Mouse (Mus musculus): ENCODE measurements around the gene Spata17. TPM values are rescaled to one million over a fixed set of nuclear protein-coding genes. Genes with fewer than 3 reads are reported as not detected.

Spata17 gene
- polyA plus RNA-seq, 1 experiment from 2014 or later: 1.5 TPM

- Histone ChIP-seq H3K4me1 (peaks cover 6% of the 10 kb centered on the region; the same call in 1 of the 2 replicates), H3K4me3 (no peak overlapping the region), H3K9me3 (no peaks in the 10 kb centered on the region), H3K36me3 (no peaks in the 10 kb centered on the region), H3K27ac (no peak overlapping the region), H3K9ac (no peak overlapping the region), H3K27me3 (no peaks in the 10 kb centered on the region), H3K4me2 (no peak overlapping the region)
- WGBS: 93% methylated on average over 6 of the region's 6 CpGs
- no peak for ATAC-seq (ENCODE audit: borderline replicate concordance, extremely low read depth, low FRiP score, low TSS enrichment)
Observed at GRCm38 (mm10) chr1:187119300-187119699, 96.0 kb downstream of the Spata17 start.

DNA sequence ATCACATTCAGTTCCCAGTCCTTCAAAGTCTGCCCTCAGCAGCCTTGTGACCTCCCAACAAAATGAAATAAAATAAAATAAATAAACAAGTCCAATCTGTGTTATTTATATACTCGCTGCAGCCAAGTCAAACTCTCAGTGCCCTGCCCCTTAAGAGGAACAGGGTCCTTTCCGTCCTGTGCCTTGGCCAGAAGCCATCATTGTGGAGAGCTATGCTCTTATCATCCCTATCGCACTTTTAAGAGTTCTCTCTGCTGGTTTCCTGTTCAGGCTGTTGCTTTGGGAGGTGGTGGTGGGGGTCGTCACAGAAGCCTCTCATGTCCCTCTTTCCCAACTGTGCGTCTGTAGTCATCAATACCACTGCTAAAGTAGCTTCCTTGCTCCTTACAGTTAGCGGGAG lies 97.2 kb downstream of the Spata17 start:
- Histone ChIP-seq H3K9ac (no peak overlapping the region), H3K27me3 (no peaks in the 10 kb centered on the region), H3K27ac (no peak overlapping the region), H3K9me3 (no peaks in the 10 kb centered on the region), H3K4me2 (no peak overlapping the region), H3K4me3 (no peak overlapping the region), H3K4me1 (peaks cover 6% of the 10 kb centered on the region; the same call in 1 of the 2 replicates), H3K36me3 (no peaks in the 10 kb centered on the region)
- 37% methylated on average over 6 of the region's 6 CpGs for WGBS
- no peak for ATAC-seq (ENCODE audit: borderline replicate concordance, extremely low read depth, low FRiP score, low TSS enrichment)

- Histone ChIP-seq H3K4me2 (no peak overlapping the region), H3K27me3 (no peaks in the 10 kb centered on the region), H3K4me1 (peaks cover 6% of the 10 kb centered on the region; the same call in 1 of the 2 replicates), H3K27ac (no peak overlapping the region), H3K36me3 (no peaks in the 10 kb centered on the region), H3K9ac (no peak overlapping the region), H3K9me3 (no peaks in the 10 kb centered on the region), H3K4me3 (no peak overlapping the region)
- WGBS: 60% methylated on average over 9 of the region's 9 CpGs
- no peak for ATAC-seq (ENCODE audit: borderline replicate concordance, extremely low read depth, low FRiP score, low TSS enrichment)
Observed at GRCm38 (mm10) chr1:187113716-187114115, 101.5 kb downstream of the Spata17 start.

DNA sequence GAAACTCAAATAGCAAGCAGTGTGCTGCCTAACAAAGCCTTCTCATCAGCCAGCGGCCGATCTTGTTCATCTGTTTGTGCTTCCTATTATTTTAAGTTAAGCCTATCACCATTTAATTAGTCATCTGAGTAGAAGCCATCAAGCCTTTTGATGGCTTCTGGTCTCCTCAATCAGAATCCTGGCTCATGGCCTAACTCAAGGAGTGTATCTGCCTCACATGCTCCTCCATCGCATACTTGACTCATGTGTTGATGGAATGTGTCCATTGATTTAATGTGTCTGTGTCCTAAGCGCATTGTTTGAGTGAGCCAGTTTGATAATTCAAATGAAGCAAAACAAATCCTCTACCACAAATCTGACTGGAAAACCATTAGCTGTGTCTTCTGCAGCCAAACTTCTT lies 113.1 kb downstream of the Spata17 start:
- no peak overlapping the region for H3K9ac ChIP-seq
- peaks cover 13% of the 10 kb centered on the region for H3K4me1 ChIP-seq
- H3K4me2 ChIP-seq: no peak overlapping the region
- no peaks in the 10 kb centered on the region for H3K36me3 ChIP-seq
- ATAC-seq (ENCODE audit: borderline replicate concordance, extremely low read depth, low FRiP score, low TSS enrichment): peak; percentile 74; the same call in 1 of the 2 replicates
- no peaks in the 10 kb centered on the region for H3K9me3 ChIP-seq
- 60% methylated on average over 4 of the region's 4 CpGs for WGBS
- H3K27ac ChIP-seq: no peak overlapping the region
- no peaks in the 10 kb centered on the region for H3K27me3 ChIP-seq
- no peak overlapping the region for H3K4me3 ChIP-seq

DNA sequence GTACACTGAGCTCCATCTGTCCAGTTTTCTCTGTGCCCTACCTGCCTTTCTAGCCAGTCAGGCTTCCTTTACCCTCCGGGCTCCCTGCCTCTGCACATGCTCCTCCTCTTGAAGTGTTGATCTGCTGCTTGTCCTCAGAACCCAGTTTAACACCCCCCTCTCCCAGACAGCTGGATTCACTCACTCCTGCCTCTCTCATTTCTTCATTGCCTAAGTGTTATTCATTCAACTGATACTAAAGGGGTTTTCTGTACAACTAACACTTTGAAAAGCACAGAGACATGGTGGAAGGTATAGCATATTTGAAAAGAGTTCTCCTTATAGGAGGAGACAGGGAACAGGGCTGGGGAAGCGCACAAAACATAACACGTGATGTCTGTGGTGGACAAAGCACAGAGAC lies 114.1 kb downstream of the Spata17 start:
- H3K27ac ChIP-seq: no peak overlapping the region
- no peaks in the 10 kb centered on the region for H3K36me3 ChIP-seq
- no peak overlapping the region for H3K9ac ChIP-seq
- no peak overlapping the region for H3K4me3 ChIP-seq
- no peaks in the 10 kb centered on the region for H3K9me3 ChIP-seq
- peaks cover 13% of the 10 kb centered on the region for H3K4me1 ChIP-seq
- 43% methylated on average over 3 of the region's 3 CpGs for WGBS
- H3K27me3 ChIP-seq: no peaks in the 10 kb centered on the region
- H3K4me2 ChIP-seq: no peak overlapping the region
- ATAC-seq (ENCODE audit: borderline replicate concordance, extremely low read depth, low FRiP score, low TSS enrichment): peak; percentile 65; the same call in 1 of the 2 replicates

DNA sequence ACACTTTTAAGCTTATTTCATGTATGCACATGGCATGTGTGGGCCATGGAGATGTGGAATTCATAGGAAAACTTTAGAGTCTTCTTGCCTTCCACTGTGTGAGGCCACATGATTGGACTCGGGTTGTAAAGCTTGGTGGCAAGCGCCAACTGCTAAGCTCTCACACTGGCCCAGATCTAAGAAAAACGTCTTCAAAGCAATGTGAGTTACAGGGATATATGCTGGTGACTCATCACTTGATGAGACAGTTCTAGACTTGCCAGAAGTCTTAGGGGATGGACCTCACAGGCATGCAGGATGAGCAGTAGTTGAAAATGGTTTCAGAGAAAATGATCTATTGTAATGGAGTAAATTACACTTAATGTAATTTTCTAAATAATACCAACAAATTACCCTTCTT lies 114.6 kb downstream of the Spata17 start:
- Histone ChIP-seq H3K36me3 (no peaks in the 10 kb centered on the region), H3K4me1 (peaks cover 13% of the 10 kb centered on the region), H3K27ac (no peak overlapping the region), H3K9ac (no peak overlapping the region), H3K9me3 (no peaks in the 10 kb centered on the region), H3K4me3 (no peak overlapping the region), H3K27me3 (no peaks in the 10 kb centered on the region), H3K4me2 (no peak overlapping the region)
- ATAC-seq (ENCODE audit: borderline replicate concordance, extremely low read depth, low FRiP score, low TSS enrichment): no peak
- 71% methylated on average over 3 of the region's 3 CpGs for WGBS

- Histone ChIP-seq H3K27ac (no peak overlapping the region), H3K4me3 (no peak overlapping the region), H3K9me3 (no peaks in the 10 kb centered on the region), H3K4me1 (peaks cover 13% of the 10 kb centered on the region), H3K9ac (no peak overlapping the region), H3K36me3 (no peaks in the 10 kb centered on the region), H3K27me3 (no peaks in the 10 kb centered on the region), H3K4me2 (no peak overlapping the region)
- 40% methylated on average over 6 of the region's 6 CpGs for WGBS
- ATAC-seq (ENCODE audit: borderline replicate concordance, extremely low read depth, low FRiP score, low TSS enrichment): no peak
Observed at GRCm38 (mm10) chr1:187098285-187098684, 117.0 kb downstream of the Spata17 start.

DNA sequence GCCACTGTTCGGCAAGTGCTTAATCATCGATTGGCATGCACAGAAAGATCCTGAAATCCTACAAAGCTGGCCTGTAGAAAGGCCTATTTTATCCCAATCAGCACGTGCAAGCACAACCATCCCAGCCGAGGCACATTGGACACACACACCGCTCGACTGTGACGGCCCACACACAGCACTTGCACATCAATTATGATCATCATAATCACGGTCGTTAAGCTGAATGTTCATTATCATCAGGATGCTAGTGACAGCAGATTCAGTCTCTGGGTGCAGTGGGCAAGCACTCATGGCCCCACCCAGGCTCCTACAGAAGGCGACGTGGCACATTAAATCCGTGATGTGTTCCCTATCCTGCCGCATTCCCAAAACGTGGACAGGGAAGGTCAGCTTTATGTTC lies 122.7 kb downstream of the Spata17 start:
- Histone ChIP-seq H3K27me3 (no peaks in the 10 kb centered on the region), H3K4me2 (no peak overlapping the region), H3K9ac (no peak overlapping the region), H3K36me3 (no peaks in the 10 kb centered on the region), H3K4me1 (0 out of 2 replicates have a peak, but pooled peaks cover 6% of the 10 kb centered on the region), H3K9me3 (no peaks in the 10 kb centered on the region), H3K4me3 (no peak overlapping the region), H3K27ac (no peak overlapping the region)
- peak; percentile 46; the same call in 1 of the 2 replicates for ATAC-seq (ENCODE audit: borderline replicate concordance, extremely low read depth, low FRiP score, low TSS enrichment)
- 63% methylated on average over 14 of the region's 14 CpGs for WGBS

DNA sequence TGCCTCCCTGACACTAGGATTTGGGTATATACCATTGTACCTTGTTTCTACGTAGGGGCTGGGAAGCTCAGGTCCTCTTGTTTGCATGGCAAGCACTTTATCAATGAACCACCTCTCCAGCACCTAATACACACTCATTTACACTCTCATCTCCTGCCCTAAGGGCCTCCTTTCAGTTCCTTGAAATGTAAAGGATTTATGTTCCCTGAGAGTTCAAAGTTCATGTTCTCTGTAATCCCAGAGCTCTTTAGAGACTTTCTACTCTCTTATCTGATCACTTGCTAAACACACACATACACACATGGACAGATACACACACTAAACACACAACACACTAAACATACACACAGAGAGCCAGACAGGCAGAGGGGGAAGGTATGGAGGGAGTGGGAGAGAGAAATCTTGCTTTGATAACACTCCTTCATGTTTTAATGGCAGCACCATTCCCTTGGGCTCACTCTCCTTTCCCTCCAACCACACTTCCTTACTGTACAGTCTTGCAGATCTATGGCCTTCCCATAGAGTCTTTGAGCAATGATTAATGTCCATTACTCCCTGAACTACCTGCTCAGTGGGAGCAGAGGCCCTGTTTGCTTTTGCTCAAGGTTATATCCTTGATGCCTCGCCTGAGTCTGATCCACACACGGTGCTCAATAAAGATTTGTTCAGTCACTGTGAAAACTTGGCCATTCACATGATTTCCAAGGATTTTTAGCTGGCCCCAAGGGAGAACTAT lies 126.4 kb downstream of the Spata17 start:
- H3K27ac ChIP-seq: no peak overlapping the region
- H3K4me3 ChIP-seq: no peak overlapping the region
- H3K36me3 ChIP-seq: no peaks in the 10 kb centered on the region
- H3K4me1 ChIP-seq: 0 out of 2 replicates have a peak, but pooled peaks cover 6% of the 10 kb centered on the region
- WGBS: 59% methylated on average over 3 of the region's 3 CpGs
- H3K9me3 ChIP-seq: no peaks in the 10 kb centered on the region
- no peak overlapping the region for H3K4me2 ChIP-seq
- no peak overlapping the region for H3K9ac ChIP-seq
- no peaks in the 10 kb centered on the region for H3K27me3 ChIP-seq
- no peak for ATAC-seq (ENCODE audit: borderline replicate concordance, extremely low read depth, low FRiP score, low TSS enrichment)

- WGBS: 63% methylated on average over 6 of the region's 6 CpGs
- no peaks in the 10 kb centered on the region for H3K9me3 ChIP-seq
- no peak overlapping the region for H3K4me3 ChIP-seq
- H3K36me3 ChIP-seq: no peaks in the 10 kb centered on the region
- H3K27ac ChIP-seq: no peak overlapping the region
- H3K27me3 ChIP-seq: no peaks in the 10 kb centered on the region
- ATAC-seq (ENCODE audit: borderline replicate concordance, extremely low read depth, low FRiP score, low TSS enrichment): no peak
- H3K9ac ChIP-seq: no peak overlapping the region
- no peaks in the 10 kb centered on the region for H3K4me1 ChIP-seq
- no peak overlapping the region for H3K4me2 ChIP-seq
Observed at GRCm38 (mm10) chr1:187086027-187086426, 129.2 kb downstream of the Spata17 start.

- Histone ChIP-seq H3K4me3 (no peak overlapping the region), H3K9ac (no peak overlapping the region), H3K4me1 (no peaks in the 10 kb centered on the region), H3K27ac (no peak overlapping the region), H3K27me3 (no peaks in the 10 kb centered on the region), H3K9me3 (no peaks in the 10 kb centered on the region), H3K36me3 (no peaks in the 10 kb centered on the region), H3K4me2 (no peak overlapping the region)
- no peak for ATAC-seq (ENCODE audit: borderline replicate concordance, extremely low read depth, low FRiP score, low TSS enrichment)
- WGBS: 31% methylated on average over 9 of the region's 9 CpGs
Observed at GRCm38 (mm10) chr1:187077352-187077751, 137.9 kb downstream of the Spata17 start.

GRCm38 (mm10) chr1:187077043-187077334 lies 138.3 kb downstream of the Spata17 start:
- Histone ChIP-seq H3K36me3 (no peaks in the 10 kb centered on the region), H3K9ac (no peak overlapping the region), H3K4me2 (no peak overlapping the region), H3K27me3 (no peaks in the 10 kb centered on the region), H3K4me3 (no peak overlapping the region), H3K4me1 (no peaks in the 10 kb centered on the region), H3K9me3 (no peaks in the 10 kb centered on the region), H3K27ac (no peak overlapping the region)
- 51% methylated on average over 3 of the region's 3 CpGs for WGBS
- ATAC-seq (ENCODE audit: borderline replicate concordance, extremely low read depth, low FRiP score, low TSS enrichment): no peak

Measured in lung, embryonic 15.5 days (tissue).